Mouse (Mus musculus): Measurements from ENCODE around the gene Zfp595.
"Not testable (repeated sequence)": the region's sequence is repeated elsewhere in the genome, so short reads cannot be mapped to it uniquely, and the experiment has no call there.

Gene Zfp595

GRCm38 (mm10) chr13:67332019-67332724 is at the start of gene Zfp595:
Zfp595 (minus strand) TSS chr13:67332570.
- peak; percentile 91 to 93 for DNase-seq

DNA sequence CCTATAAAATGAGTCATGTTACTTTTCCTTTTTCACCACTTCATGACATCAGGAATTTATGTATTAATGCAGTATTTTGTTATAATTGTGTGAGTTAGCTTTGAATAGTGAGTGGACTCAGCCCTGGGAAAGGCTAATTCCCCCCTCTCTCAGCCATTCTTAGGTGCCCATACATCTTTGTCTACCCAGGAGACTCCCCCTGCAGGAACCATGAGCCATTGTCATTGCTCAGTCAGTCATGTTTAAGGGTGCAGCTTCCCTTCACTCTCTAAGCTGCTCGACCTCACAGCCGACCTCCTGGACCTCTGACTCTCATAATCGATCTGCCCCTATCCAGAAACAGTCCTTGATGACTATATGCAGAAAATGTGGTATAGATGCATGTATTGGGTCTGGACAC is 43.9 kb upstream of the Zfp595 start:
- not testable (repeated sequence) for DNase-seq

GRCm38 (mm10) chr13:67375050-67375911 is 42.9 kb upstream of the Zfp595 start, which contains the start of the genes Gm28041 and Zfp456:
Gm28041 (minus strand) TSS chr13:67375733.
Zfp456 (minus strand) TSS chr13:67375810.
- peak; percentile 86 to 89 for DNase-seq

GRCm38 (mm10) chr13:67360131-67360744 is 27.9 kb upstream of the Zfp595 start, which contains the start of the genes Gm28044 and Zfp953:
Gm28044 (minus strand) TSS chr13:67360536.
Zfp953 (minus strand) TSS chr13:67360605.
- peak; percentile 94 to 95 for DNase-seq

- no peak for DNase-seq
Measured at GRCm38 (mm10) chr13:67351854-67352253, 19.5 kb upstream of the Zfp595 start.

GRCm38 (mm10) chr13:67343422-67343821 is 11.1 kb upstream of the Zfp595 start:
- no peak for DNase-seq

- DNase-seq: no peak
Measured at GRCm38 (mm10) chr13:67332877-67333276, 507 bp upstream of the Zfp595 start.

DNA sequence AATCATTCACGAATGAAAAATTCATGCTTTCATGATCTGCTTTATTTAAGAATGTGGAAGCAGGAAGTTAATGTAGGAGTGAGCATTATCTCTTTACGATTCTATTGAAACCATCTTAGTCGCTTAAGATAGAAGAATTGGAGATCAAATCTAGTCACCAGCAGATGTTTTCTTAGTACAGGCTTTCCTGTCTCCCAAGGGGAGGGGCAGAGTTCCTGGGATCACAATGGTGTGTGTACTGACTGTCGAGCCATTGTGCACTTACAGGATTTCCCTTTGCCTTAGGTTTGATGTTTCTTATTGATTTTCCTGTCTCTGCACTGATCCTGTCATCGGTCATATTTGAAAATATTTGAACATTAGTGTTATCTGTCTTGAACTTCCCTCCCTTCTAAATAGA is 25.7 kb downstream of the Zfp595 start:
- DNase-seq: no peak

GRCm38 (mm10) chr13:67305822-67306672 is 26.3 kb downstream of the Zfp595 start, which contains the start of gene Zfp457:
Zfp457 (minus strand) TSS chr13:67306485.
- peak; percentile 92 to 93 for DNase-seq

GRCm38 (mm10) chr13:67278314-67278713 is 54.1 kb downstream of the Zfp595 start, which contains the start of gene Zfp458:
Zfp458 (minus strand) TSS chr13:67278466.
- peak; percentile 12 to 19 for DNase-seq

- not testable (repeated sequence) for DNase-seq
Measured at GRCm38 (mm10) chr13:67269383-67270065, 62.8 kb downstream of the Zfp595 start.

GRCm38 (mm10) chr13:67268568-67269369 is 63.6 kb downstream of the Zfp595 start:
- peak; percentile 77 to 89 for DNase-seq
